Mouse (Mus musculus) thymus, postnatal 10 days (tissue): ENCODE data around the gene Gm6583.

Experiments
- DNase-seq, 2 experiments: peaks; one replicate each; pipeline ENCODE4 v3.0.0; 2021; ENCODE audit warnings: low spot score in 2 of 2

Gene Gm6583

DNA sequence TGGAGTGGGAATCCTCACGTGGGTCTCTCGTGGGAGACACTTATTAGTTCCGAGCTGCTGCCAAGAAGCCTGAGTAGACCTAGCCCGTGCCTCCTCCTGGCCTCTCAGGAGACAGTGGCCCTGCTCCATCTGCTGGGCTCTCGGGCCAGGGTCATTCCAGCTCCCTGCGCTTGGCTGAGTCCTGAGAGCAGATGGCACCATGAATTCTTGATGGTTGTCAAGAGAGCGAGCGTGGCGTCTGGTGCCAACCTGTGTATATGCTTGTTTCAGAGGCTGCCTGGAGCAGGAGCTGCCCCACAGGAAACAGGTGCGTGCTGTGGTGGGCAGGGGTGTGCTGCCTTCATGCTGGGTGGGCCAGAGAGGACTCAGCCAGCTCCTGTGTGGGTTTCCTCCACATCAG is 12.8 kb upstream of the Gm6583 start:
- DNase-seq, result no peak

DNA sequence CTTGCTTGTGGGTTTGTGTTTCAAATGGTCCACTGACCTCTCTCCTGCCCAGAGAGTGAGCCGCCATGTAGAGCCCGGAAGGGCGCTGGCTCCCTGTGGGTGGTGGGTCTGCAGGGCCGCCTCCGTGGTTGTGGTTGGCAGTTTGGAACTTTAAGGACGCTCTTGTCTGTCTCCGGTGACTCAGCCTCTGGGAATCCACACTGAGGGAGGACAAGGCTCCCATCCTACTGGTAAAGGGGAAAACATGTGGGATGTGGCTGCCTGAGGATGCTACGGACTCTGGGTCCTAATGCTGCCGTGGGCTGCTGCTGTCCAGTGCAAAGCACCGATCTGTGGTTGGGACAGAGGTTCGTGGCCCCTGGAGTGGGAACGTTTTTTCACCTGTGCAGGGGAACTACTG is 12.1 kb upstream of the Gm6583 start:
- no peak for DNase-seq

GRCm38 (mm10) chr5:112367338-112367737 is 11.5 kb upstream of the Gm6583 start:
- no peak for DNase-seq

DNA sequence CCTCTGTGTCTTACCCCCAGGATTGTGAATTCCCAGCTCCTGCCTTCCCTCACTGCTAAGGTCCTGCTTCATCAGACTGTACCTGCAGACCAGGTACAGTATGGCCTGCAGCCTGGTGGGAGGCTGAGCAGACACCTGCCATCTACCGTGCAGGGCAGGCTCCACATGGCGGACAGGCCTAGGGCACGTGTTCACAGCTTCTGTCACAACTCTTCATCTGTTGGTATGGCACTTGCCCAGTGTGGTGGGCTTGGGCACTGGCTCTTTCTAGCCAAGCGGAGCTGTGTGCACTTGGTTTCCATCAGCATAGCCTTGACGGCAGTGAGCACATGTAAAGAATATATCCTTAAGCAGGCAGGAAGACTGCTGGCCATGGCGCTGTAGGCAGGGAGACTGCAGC is 11.0 kb upstream of the Gm6583 start:
- no peak for DNase-seq

GRCm38 (mm10) chr5:112364184-112364797 is 8.5 kb upstream of the Gm6583 start:
- DNase-seq, result no peak

GRCm38 (mm10) chr5:112360077-112360476 is 4.2 kb upstream of the Gm6583 start:
- no peak for DNase-seq

DNA sequence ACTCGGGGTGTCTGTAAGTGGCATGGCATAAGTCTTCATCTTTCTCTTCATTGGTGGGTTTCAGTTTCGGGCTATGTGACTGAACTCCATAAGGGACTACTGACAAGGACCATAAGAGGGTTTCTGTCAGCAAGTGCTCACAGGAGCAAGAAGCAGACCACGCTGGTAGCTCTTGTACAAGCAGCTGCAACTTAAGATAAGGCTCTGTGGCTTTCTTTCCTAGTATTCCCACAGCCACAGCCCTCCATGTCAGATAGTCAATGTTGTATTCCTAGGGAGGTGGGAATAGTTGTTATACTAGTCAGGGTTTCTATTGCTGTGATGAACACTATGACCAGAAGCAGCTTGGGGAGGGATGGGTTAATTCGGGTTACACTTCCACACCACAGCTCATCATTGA is 3.7 kb upstream of the Gm6583 start:
- no peak for DNase-seq

GRCm38 (mm10) chr5:112356322-112356721 is 489 bp upstream of the Gm6583 start:
- DNase-seq, result no peak

DNA sequence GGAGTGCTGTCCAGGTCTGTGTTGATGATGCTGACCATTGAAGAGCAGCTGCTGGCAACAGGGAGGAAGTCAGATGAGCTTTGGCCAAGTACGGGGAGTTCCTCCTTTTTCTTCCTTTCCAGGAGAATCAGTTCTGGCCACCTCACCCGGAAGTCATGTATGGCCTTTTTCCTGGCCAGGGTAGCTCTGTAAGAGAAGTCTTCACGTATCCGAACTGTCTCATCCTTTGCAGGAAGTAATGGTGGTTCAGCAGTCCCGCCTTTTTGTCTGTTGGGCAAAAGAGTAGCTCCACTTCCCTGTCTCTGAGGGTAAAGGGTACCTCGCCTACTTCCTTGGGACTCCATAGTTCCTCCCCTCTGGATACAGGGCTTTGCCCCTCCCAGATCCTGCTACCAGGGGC is 340 bp downstream of the Gm6583 start:
- DNase-seq, result no peak

DNA sequence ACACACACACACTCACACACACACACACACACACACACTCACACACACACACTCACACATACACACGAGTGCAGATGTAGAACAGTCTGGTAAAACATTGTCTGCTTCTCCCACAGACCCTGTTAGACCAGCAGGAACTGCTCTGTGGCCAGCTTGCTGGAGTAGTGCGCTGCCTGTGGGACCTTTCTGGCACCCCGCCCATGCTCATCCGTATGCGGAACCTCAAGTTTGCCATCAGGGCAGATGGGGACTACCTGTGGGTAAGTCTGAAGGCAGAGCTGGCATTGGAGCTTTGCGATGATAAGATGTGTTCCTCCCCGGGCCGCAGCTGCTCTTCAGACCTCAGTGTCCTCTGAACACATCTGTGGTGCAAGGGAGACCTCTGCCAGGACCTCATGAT is 6.7 kb downstream of the Gm6583 start:
- DNase-seq, result no peak

DNA sequence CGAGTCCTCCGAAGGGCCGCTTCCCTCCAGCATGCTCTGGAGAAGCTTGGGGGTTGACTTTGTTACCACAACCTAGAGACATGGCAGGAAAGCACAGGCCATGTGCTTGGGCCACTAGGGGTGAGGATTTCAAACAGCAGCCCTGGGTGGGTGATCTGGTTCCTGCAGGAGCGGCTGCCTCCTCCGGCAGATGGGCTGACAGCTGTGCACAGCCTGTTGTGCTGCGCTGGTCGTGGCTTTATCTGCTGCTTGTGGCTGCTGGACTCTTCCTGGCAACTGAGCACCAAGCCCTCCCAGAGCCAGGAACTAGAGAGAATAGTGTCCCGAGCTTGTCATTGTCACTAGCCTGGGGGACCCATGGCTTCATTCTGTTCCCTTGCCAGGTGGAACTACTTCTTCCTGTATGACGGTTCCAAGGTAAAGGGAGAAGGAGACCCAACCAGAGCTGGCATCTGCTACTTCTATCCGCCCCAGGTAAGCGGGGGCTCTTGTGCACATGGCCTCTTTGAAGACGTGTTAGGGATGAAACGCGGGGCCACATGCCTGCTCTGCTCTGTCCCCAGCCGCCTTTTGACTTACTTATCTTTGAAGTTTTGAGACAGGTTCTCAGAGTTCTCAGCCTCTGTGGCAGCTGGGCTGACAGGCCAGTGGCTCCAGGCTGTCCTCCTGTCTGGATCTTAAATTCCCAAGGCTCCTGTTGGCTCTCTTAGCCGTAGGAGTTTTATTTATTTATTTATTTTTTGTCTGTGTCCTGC is 9.4 kb downstream of the Gm6583 start:
- DNase-seq, result no peak

- no peak for DNase-seq
Observed at GRCm38 (mm10) chr5:112344092-112344960, 11.5 kb downstream of the Gm6583 start.

- no peak for DNase-seq
Observed at GRCm38 (mm10) chr5:112343205-112343595, 12.6 kb downstream of the Gm6583 start.

GRCm38 (mm10) chr5:112342463-112343204 is 13.2 kb downstream of the Gm6583 start, which contains the start of the genes Srrd and Hps4:
Gene Srrd (minus strand): TSS chr5:112343040.
Gene Hps4 (plus strand): TSS chr5:112343083.
- peak; percentile 77 to 89 for DNase-seq

DNA sequence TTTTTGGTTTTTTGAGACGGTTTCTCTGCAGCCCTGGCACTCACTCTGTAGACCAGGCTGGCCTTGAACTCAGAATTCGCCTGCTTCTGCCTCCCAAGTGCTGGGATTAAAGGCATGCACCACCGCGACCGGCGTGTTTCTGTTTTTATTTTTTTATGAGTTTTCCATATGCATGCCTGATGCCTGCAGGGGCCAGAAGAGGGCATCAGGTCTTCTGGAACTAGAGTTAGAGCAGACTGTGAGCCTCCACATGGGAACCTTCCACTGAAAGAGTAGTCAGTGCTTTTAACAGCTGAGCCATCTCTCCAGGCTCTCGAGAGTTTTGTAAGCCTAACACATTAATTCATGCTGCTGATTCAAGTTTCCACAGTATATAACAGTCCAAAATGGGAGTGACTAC is 16.6 kb downstream of the Gm6583 start:
- DNase-seq, result no peak

- no peak for DNase-seq
Observed at GRCm38 (mm10) chr5:112337004-112337403, 18.8 kb downstream of the Gm6583 start.

DNA sequence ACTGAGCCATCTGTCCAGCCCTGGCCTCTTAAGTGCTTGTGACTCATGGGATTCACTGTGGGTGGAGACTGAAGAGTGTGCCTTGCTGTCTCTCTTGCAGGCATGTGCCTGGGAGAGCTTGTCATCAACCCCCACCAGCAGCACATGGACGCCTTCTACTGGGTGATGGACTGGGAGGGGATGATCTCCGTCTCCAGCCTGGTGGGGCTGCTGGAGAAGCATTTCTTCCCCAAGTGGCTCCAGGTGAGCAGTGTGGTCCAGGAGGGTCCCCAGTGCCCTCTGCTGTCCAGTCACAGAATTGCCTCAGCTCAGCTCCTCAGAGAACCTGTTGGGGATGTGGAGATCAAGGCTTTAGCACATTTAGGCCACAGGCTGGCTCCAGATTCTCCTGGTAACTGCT is 20.4 kb downstream of the Gm6583 start:
- peak; percentile 25 to 54 for DNase-seq

GRCm38 (mm10) chr5:112329805-112330564 is 25.8 kb downstream of the Gm6583 start:
- no peak for DNase-seq

GRCm38 (mm10) chr5:112327854-112328253 is 28.0 kb downstream of the Gm6583 start:
- DNase-seq, result no peak

DNA sequence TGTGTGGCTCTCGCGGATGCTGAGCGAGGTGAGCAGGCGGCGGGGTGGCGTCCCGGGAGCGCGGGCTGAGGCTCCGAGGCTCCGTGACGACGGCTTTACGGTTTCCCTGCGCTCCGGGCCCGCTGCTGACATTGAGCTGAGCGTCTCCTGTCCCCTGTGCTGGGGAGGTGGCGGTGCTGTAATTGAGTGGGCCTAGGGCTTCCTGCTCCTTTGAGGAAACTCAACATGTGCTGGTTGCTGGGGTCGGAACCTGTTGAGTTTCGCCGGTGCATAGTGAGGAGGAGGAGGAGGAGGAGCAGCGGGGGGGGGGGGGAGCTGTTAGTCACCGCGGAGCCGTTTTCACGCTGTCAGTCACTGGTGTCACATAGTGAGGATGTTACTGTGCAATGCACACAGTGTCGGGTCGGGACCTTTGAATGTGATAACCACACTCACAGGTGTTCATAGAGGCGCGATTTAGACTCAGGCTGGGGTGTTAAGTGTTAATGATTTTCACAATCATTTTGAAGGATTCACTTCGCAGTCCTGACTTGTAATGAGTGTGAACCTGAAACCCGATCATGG is 29.3 kb downstream of the Gm6583 start:
- no peak for DNase-seq
